Mouse (Mus musculus) liver, adult 2 months (tissue): ENCODE results near the gene Olfr263.

ENCODE experiments used
- CTCF ChIP-seq: fragments of 200-500 bp; IDR thresholded peaks from 2 replicates; pipeline ENCODE4 v1.5.1; 2011; ENCODE audit warnings: low read depth, low read length, control low read depth
- POLR2A ChIP-seq: fragments of 200-500 bp; IDR thresholded peaks from 2 replicates; pipeline ENCODE4 v1.6.1; 2011; ENCODE audit warnings: low read length, control low read depth; ENCODE audit not compliant: insufficient read depth; ENCODE audit errors: extremely low read depth

DNA sequence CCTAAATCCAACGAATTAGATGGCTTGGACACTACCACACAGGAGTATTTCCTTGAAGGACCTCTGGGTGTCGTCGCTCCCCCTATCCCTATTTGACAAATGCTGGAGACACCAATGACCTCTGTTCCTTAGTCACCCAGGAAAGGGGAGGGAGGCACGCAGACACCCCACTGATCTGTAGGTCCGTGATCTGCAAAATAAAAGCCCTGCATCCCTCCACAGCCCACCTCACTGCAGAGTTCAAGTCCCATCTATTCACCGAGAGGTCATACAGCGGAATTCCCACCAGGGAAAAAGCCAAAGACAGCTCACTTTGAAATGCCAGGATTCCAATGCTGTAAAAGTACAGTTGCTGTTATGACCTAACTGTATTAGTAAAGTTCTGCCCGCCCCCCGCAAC lies 28.6 kb downstream of the Olfr263 start:
- TF ChIP-seq CTCF (no peak), POLR2A (no peak)
